Mouse (Mus musculus): ENCODE results near the gene Asb1. TPM values are rescaled to one million over a fixed set of nuclear protein-coding genes. Genes with fewer than 3 reads are reported as not detected.

Asb1 gene
- polyA plus RNA-seq, 1 experiment from 2014 or later, result 9.0 TPM

- Histone ChIP-seq H3K4me3 (no peak overlapping the region), H3K36me3 (no peaks in the 10 kb centered on the region), H3K9me3 (peaks cover 9% of the 10 kb centered on the region; the same call in 1 of the 2 replicates), H3K27ac (no peak overlapping the region), H3K27me3 (ENCODE audit: insufficient read depth, poor library complexity, severe bottlenecking) (peaks cover 9% of the 10 kb centered on the region; the same call in 1 of the 2 replicates), H3K4me1 (peaks cover 2% of the 10 kb centered on the region)
- 79% methylated on average over 9 of the region's 9 CpGs for WGBS
- DNase-seq (ENCODE audit: low spot score), result no peak
Observed at GRCm38 (mm10) chr1:91595521-91596020, 55.2 kb downstream of the Asb1 start.

GRCm38 (mm10) chr1:91597611-91598010, 57.3 kb downstream of the Asb1 start:
- no peak for DNase-seq (ENCODE audit: low spot score)
- Histone ChIP-seq H3K27me3 (ENCODE audit: insufficient read depth, poor library complexity, severe bottlenecking) (peaks cover 9% of the 10 kb centered on the region; the same call in 1 of the 2 replicates), H3K4me1 (peaks cover 11% of the 10 kb centered on the region), H3K9me3 (peaks cover 9% of the 10 kb centered on the region; the same call in 1 of the 2 replicates), H3K27ac (no peak overlapping the region), H3K4me3 (no peak overlapping the region), H3K36me3 (no peaks in the 10 kb centered on the region)
- 86% methylated on average over 5 of the region's 5 CpGs for WGBS

DNA sequence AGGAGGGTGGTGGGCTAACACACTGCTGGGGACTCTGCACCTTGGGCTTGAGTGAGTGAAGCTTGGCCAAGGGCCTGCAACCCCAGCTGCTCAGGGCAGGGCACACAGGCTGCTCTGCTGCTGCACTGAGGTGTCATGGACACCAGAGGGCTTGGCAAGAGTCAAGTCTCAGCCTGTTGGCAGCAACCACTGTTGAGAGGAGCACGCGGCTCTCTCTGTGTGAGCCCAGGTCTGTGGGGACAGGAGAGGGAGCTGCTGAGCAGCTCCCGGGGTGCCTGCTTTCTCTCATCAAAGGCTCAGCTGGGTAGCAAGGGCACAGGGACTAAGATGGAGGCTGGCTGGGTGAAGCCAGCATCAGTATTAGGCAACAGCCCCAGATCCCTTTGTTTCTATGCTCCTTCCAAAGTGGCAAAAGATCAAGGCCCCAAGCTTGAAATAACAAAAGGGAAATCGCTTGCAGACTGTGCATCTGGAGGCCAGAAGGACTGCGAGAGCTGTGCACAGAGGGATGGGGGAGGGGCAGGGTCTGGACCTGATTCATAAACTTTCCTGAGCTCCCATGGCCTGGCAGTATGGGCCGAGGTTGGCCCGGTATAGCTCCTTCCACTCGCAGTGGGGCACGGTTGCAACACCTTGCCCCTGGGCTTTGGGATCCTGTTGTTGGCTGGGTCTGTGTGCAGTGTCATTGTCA, 60.5 kb downstream of the Asb1 start:
- WGBS, result 34% methylated on average over 9 of the region's 9 CpGs
- peaks cover 9% of the 10 kb centered on the region; the same call in 1 of the 2 replicates for H3K27me3 ChIP-seq (ENCODE audit: insufficient read depth, poor library complexity, severe bottlenecking)
- no peaks in the 10 kb centered on the region for H3K9me3 ChIP-seq
- no peaks in the 10 kb centered on the region for H3K36me3 ChIP-seq
- peak overlapping the region; percentile 37; the same call in 1 of the 2 replicates for H3K27ac ChIP-seq
- peaks cover 14% of the 10 kb centered on the region for H3K4me1 ChIP-seq
- DNase-seq (ENCODE audit: low spot score), result peak; percentile 82
- H3K4me3 ChIP-seq, result no peak overlapping the region

DNA sequence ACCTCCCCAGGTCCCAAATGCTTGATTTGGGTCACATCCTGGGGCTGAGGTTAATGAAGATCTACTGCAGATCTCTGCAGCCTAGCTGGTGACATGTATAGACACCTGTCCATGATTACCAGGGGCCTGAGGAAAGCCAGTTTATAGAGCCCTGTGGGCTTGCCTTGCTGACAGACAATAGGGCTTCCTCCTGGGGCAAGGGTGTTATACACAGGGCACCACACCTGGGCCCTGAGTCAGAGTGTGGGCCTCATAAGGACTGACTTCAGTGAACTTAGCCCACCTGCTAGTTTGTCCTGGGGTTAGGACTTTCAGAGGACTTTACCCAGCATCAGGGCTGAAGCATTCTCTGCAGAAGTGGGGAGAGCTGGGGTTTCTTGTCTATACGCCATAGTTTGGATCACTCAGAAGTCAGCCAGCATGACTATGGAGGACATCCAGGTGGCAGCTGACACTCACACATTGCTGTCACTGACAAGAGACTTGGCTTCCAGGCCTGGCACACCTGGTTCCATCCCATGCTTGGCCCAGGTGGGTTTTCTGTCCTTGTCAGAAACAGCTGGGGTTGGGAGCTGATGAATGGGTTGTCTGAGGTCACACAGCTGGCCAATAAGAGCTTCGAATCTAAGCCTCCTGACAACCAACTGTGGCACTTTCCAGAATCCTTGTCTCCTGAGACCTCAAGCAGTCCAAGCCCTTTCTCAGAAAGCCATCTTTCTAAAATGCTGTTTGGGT, 61.2 kb downstream of the Asb1 start:
- Histone ChIP-seq H3K27me3 (ENCODE audit: insufficient read depth, poor library complexity, severe bottlenecking) (peaks cover 11% of the 10 kb centered on the region; the same call in 1 of the 2 replicates), H3K4me3 (no peak overlapping the region), H3K4me1 (peaks cover 14% of the 10 kb centered on the region), H3K36me3 (no peaks in the 10 kb centered on the region), H3K9me3 (no peaks in the 10 kb centered on the region), H3K27ac (peak overlapping the region; percentile 37; the same call in 1 of the 2 replicates)
- WGBS, result 88% methylated on average over 2 of the region's 2 CpGs
- DNase-seq (ENCODE audit: low spot score), result no peak

GRCm38 (mm10) chr1:91605632-91606031, 65.3 kb downstream of the Asb1 start:
- Histone ChIP-seq H3K9me3 (no peaks in the 10 kb centered on the region), H3K4me3 (no peak overlapping the region), H3K27me3 (ENCODE audit: insufficient read depth, poor library complexity, severe bottlenecking) (peaks cover 20% of the 10 kb centered on the region; the same call in 1 of the 2 replicates), H3K4me1 (peaks cover 12% of the 10 kb centered on the region), H3K36me3 (no peaks in the 10 kb centered on the region), H3K27ac (no peak overlapping the region)
- 74% methylated on average over 14 of the region's 14 CpGs for WGBS
- no peak for DNase-seq (ENCODE audit: low spot score)

- 89% methylated on average over 7 of the region's 7 CpGs for WGBS
- peaks cover 14% of the 10 kb centered on the region for H3K4me1 ChIP-seq
- H3K9me3 ChIP-seq, result no peaks in the 10 kb centered on the region
- H3K27me3 ChIP-seq (ENCODE audit: insufficient read depth, poor library complexity, severe bottlenecking), result peaks cover 20% of the 10 kb centered on the region; the same call in 1 of the 2 replicates
- H3K36me3 ChIP-seq, result no peaks in the 10 kb centered on the region
- no peak overlapping the region for H3K27ac ChIP-seq
- DNase-seq (ENCODE audit: low spot score), result no peak
- no peak overlapping the region for H3K4me3 ChIP-seq
Observed at GRCm38 (mm10) chr1:91606701-91607100, 66.4 kb downstream of the Asb1 start.

DNA sequence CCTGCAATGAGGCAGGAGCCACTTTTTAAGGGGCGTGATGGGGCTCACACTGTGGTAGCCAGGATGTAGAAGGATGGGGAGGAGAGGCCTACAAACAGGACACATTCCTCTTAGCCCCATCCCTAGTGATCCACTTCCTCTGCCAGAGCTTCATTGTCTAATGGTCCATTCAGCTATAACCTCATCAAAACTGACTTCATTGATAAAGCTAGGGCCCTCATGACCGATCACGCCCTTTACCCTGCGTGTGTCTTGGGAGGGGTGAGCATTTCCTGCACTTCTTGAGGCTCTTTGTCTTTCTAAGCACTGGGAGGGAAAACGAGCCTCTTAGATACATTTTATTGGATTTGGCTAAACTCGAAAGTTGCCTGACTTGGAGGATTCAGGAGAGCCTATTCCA, 66.8 kb downstream of the Asb1 start:
- DNase-seq (ENCODE audit: low spot score), result no peak
- 78% methylated on average over 6 of the region's 6 CpGs for WGBS
- Histone ChIP-seq H3K27ac (no peak overlapping the region), H3K9me3 (no peaks in the 10 kb centered on the region), H3K36me3 (no peaks in the 10 kb centered on the region), H3K4me3 (no peak overlapping the region), H3K27me3 (ENCODE audit: insufficient read depth, poor library complexity, severe bottlenecking) (peaks cover 24% of the 10 kb centered on the region; the same call in 1 of the 2 replicates), H3K4me1 (peaks cover 19% of the 10 kb centered on the region)

Other genes with a start within 250 kb of the Asb1 start
- gene Scly, start 242.2 kb upstream of the Asb1 start, polyA plus RNA-seq (2016; fragmentation: Nextera tagmentation; extraction: Ambion mirVana), result 21.2 and 21.9 TPM in 2 replicates
- 0.07 and 0.16 TPM in 2 replicates for gene Espnl, start 218.5 kb upstream of the Asb1 start, polyA plus RNA-seq (2016; fragmentation: Nextera tagmentation; extraction: Ambion mirVana)
- gene Klhl30, start 189.5 kb upstream of the Asb1 start, polyA plus RNA-seq (2016; fragmentation: Nextera tagmentation; extraction: Ambion mirVana), result 33.1 and 51.1 TPM in 2 replicates
- 2.2 TPM in 2 replicates for gene Erfe, start 174.1 kb upstream of the Asb1 start, polyA plus RNA-seq (2016; fragmentation: Nextera tagmentation; extraction: Ambion mirVana)
- gene Ilkap, start 141.7 kb upstream of the Asb1 start, polyA plus RNA-seq (2016; fragmentation: Nextera tagmentation; extraction: Ambion mirVana), result 132 and 152 TPM in 2 replicates
- 70.6 and 74.2 TPM in 2 replicates for gene Hes6, start 126.5 kb upstream of the Asb1 start, polyA plus RNA-seq (2016; fragmentation: Nextera tagmentation; extraction: Ambion mirVana)
- gene Per2, start 81.2 kb upstream of the Asb1 start, polyA plus RNA-seq (2016; fragmentation: Nextera tagmentation; extraction: Ambion mirVana), result 3.2 and 4.9 TPM in 2 replicates
- gene Traf3ip1, start 45.9 kb upstream of the Asb1 start, polyA plus RNA-seq (2016; fragmentation: Nextera tagmentation; extraction: Ambion mirVana), result 6.1 and 7.3 TPM in 2 replicates